Mouse (Mus musculus) CD8-positive naive resting alpha-beta T cell, adult 2 months (primary cell): ENCODE results near the gene Heyl.
"Not testable (repeated sequence)": the region's sequence is repeated elsewhere in the genome, so short reads cannot be mapped to it uniquely, and the experiment has no call there.

ENCODE experiments used
- DNase-seq, 2 experiments: peaks; one replicate each; pipeline ENCODE4 v3.0.0; 2022; ENCODE audit warnings: low read depth in 2 of 2, low spot score in 2 of 2

Heyl gene

DNA sequence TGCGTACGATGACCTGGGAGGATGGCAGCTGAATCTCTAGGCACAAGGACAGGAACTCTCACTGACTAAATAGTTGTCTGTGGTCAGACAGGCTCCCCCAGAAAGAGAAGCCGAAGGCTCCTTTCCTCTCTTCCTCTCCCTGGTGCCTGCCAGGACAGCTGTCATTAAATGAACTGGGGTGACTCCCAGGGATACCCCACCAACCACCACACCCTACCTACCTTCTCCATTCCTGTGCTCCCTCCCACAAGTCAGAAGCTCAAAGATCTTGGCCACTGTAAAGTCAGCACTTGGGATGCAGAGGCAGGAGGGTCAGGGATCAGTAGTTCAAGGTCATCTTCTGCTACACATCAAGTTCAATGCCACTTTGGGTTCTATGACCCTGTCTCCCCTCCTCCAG lies 515 bp upstream of the Heyl start:
- DNase-seq: no peak

GRCm38 (mm10) chr4:123235835-123236430 lies 2.6 kb downstream of the Heyl start:
- DNase-seq: no peak

GRCm38 (mm10) chr4:123236431-123237031 lies 3.2 kb downstream of the Heyl start:
- no peak for DNase-seq

DNA sequence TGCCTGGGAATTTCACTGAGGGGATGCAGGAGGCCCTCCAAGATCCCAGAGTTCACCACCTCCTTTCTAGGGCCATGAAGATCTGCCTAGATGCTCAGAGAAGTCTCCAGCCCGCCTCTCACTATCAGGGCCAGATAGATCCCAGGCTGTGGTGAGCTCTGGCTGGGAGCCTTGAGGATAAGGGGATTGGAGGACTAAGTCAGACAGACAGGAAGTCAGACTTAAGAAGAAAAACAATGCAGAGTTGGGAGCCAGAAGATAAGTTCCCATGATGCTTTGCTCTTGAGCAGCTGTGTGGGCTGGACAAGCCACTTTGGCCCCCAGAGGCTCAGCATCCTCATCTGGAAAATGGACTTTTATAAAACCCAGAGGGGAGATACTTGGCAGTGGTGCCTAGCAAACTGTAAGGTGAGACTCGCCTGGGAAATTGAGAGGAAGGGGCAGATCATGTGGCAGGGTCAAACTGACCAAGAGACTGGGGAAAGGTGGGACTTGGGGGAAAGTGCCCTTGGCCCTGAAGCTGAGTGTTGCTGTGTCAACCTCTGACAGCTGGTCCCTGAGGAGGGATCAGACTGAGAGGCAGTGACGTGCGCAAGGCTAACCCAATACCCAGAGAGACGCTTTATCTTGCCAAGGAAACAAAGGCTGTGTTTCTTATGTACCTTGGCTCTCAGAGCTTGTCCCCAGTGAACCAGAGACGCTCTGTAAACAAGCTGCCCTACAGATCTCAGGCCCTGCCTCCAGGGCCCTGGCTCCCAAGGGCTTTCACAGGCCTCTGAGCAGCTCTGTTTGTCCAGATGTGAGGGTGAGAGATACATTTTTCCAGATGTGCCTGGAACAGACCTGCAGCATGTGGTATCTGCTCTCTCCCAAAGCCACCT lies 4.3 kb downstream of the Heyl start:
- DNase-seq: no peak

- DNase-seq: no peak
Measured at GRCm38 (mm10) chr4:123239361-123240203, 6.2 kb downstream of the Heyl start.

- no peak for DNase-seq
Measured at GRCm38 (mm10) chr4:123246221-123246620, 12.9 kb downstream of the Heyl start.

DNA sequence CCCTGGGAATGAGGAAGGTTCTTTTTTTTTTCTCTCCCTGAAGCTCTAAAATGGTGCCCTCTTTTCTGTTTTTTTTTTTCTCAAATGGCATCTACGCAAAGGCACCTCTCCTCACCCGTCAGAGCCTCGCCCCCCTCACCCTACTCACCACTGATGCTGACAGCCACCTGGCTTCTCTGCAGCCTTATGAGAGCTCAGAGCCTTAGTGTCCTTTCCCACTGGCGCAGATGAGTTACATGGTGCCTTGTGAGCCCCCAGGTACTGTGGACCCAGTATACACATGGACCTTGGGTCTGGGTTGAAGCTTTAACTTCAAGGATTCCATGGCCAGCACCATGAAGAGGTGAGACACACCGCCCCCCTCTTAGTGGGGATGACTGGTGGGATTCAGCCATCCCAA lies 13.3 kb downstream of the Heyl start:
- DNase-seq: no peak

- DNase-seq: no peak
Measured at GRCm38 (mm10) chr4:123247147-123247880, 14.0 kb downstream of the Heyl start.

GRCm38 (mm10) chr4:123248971-123249567 lies 15.7 kb downstream of the Heyl start:
- no peak for DNase-seq

DNA sequence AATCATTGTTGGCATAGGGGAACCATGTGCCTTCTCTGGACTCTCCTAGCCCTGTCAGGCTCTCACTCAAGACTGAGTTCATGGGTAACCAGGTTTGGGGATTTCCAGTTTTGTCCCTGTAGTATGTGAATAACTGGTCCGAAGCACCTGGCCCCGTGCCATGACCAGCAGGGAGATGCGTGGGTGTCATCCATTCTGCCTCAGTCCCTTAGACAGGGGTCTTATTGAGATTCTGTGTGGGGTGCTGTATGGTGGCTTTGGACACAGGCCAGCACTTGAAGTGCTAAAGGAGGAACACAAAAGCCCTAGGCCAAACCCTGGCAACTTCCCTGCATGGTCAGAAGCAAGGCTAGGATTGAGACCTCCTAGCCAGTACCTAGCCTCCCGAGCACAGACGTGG lies 18.9 kb downstream of the Heyl start:
- no peak for DNase-seq

GRCm38 (mm10) chr4:123254617-123255016 lies 21.3 kb downstream of the Heyl start:
- peak in 1 of 2 experiments; percentile 32 for DNase-seq

DNA sequence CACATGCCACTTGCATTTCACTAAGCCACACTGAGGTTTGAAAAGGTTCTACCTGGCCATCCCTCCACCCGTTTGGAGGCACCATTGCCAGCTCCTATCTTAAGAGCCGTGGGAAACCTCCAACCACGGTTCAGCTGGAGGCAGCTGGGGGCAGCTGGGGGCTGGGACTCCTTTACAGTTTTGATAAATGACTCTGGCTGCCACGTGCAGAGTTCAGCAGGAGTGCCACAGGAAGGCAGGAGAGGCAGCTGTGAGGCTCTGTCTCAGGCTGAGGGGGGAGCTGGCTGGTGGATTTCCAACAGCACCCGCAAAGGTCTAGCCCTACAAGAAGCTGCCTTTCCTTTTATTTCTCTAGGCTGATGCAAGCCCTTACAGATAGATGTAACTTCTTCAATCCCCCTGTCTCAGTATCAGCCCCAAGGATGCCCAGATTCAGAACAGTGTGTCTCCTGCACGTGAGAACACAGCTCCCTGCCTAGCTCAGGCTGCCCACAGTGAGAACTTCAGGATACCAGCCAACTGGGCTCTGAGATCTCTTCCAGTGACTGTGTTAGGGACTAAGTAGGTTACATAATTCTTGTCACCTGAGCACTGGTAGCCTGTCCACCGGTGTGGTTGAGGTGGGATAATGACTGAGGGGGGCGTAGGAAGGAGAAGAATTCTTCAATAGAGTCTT lies 26.9 kb downstream of the Heyl start:
- no peak for DNase-seq

DNA sequence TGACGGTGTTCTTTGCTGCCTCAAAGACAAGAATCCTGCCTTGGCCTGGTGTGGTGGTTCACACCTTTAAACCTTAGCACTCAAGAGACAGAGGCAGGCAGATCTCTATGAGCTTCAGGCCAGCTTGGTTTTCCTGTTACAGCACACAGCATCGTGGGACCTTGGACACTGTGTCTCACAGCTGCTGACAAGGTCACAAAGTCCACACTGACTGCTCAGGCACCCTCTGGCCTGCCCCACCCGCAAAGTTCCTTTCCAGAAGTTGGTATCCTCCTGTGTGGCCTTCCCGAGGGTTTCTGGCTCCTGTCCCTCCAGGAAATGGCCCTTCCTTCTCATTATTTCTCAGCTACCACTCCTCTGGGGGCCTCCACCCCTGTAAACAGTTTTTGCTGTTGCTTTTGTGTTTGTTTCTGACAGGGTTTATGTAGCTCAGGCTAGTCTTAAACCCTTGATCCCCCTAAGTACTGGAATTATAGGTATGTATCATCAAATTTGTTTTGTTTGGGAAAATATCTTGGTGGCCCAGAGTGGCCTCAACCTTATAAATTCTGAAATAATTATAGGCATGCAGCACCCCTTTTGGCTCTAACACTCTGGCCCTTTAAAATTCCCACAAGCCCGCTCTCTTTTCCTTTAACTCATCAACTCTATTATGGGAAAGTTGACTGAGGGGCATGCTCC lies 28.5 kb downstream of the Heyl start, which contains the start of gene Pabpc4:
Pabpc4 (plus strand) TSS at position 631 of the 681 bp plus-strand sequence.
- DNase-seq: no peak

DNA sequence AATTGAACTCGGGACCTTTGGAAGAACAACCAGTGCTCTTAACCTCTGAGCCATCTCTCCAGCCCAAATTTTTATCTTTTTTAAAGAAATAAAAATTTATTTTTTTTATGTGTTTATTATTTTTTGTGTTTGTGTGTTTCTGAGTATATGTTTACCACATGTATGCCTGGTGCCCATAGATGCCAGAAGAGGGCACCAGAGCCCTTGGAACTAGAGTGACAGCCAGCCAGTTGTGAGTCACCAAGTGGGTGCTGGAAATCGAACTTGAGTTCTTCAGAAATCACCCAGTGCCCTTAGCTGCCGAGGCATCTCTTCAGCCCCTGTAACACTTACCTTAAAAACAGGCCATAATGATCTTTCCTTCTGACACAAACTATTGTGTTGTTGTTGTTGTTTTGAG lies 37.7 kb downstream of the Heyl start:
- DNase-seq: no peak

- DNase-seq: no peak
Measured at GRCm38 (mm10) chr4:123280117-123280516, 46.8 kb downstream of the Heyl start.

DNA sequence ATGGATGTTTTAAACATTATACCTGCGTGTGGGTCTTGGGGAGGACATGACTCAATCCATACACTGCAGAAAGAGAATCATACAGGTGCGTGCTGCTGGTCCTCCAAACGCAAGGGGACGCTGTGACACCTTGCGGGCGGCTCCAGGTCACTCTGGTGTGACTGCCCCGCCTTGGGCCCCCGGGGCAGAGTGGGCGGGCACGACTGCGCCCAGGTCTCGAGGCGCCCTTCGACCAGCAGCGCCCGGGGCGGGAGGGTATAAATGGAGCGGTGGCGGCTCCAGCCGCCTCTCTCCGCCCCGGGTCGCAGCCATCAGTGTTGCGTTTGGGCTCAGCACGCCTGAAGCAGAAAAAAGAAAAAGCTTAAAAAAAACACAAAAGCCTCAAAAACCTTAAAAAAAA lies 49.1 kb downstream of the Heyl start:
- peak; percentile 74 to 83 for DNase-seq

DNA sequence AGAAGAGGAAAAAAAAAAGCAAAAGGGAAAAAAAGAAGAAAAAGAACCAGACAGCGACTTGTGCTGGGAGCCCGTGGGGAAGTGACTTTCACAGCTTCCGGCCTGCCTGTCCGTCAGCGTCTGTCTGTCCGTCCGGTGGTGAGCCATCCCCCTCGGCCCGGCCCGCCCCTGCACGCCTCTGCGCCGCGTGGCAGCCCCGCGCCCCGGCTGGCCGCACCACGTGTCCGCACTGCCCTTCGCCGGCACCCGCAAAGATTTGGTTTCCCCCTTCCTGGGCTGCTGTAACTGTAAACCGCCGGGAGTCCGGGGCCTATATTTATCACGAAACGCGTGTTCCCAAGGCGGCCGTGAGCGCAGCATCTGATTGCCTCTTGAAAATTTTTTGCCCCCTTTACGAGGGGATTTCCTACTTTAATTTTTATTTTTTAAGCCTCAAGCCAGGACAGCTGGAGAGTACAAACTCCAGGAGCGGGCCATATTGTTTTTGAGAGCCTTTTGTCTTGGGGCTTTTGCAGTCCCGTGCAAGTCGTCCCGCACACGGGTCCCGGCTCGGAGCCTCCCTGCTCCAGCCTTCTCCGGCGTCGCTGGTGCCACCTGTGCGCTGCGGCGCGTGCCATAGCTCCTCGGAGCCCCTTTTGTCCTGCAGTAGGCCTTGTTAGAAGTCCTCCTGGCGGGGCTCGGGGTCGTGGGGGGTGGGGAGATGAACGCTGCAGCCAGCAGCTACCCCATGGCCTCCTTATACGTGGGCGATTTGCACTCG lies 49.7 kb downstream of the Heyl start:
- not testable (repeated sequence) for DNase-seq

GRCm38 (mm10) chr4:123283675-123284064 lies 50.3 kb downstream of the Heyl start:
- DNase-seq: not testable (repeated sequence)
